Mouse (Mus musculus) fat pad, adult 2 months (tissue): Measurements from ENCODE around the gene Gm5426.
"Not testable (repeated sequence)": the region's sequence is repeated elsewhere in the genome, so short reads cannot be mapped to it uniquely, and the experiment has no call there.

Experiments used
- DNase-seq: peaks from one replicate; pipeline ENCODE4 v3.0.0-alpha.2; 2011; ENCODE audit warnings: low read depth, low spot score; ENCODE audit errors: extremely low read depth

Gm5426 gene

DNA sequence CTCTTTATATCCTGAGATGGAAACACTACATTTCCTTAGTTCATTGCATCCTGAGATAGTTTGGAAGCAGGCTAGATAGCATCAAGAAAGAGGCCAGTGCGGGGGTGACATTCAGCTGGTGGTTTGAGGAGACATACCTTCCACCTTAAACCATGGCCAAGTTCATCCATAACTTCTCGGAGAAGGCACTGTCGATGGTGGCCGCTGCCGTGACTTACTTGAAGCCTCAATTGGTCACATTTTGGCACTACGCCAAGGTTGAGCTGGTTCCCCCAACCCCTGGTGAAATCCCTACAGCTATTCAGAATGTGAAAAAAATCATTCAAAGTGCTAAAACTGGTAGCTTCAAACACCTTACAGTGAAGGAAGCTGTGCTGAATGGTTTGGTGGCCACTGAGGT is at the start of gene Gm5426:
TSS of gene Gm5426 (plus strand) at position 153 of the 400 bp plus-strand sequence.
- not testable (repeated sequence) for DNase-seq

GRCm38 (mm10) chr10:96089744-96090143 is 46.7 kb upstream of the Gm5426 start:
- DNase-seq, result no peak

GRCm38 (mm10) chr10:96090388-96090787 is 46.0 kb upstream of the Gm5426 start:
- DNase-seq, result no peak

DNA sequence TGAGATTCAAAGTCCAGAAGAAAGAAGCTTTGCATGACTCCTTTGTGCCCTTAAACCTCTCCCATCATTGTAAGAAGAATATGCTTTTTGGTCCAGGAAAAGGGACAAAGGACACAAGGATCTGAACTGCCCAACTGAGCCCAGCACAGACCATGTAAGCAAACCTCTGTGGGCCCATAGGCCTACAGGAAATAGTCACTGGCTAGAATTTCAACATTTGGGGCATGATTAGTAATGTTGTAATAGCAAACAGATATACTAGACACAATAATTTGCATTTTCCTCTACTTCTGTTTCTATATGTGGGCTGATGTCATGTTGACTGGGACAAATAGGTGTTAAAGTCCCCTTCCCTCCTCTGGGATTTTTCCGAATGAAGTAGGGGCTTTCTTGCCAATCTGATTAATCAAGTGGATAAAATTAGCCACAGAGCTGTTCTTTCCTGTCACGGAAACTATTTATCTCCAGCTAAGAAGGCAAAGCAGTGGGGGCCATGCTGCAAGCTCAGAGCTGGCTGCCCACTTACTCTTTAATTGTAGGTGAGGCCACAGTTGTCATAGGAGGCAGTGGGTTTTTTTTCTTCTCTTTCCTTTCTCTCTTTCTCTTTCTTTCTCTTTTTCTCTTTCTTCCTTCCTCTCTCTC is 42.4 kb upstream of the Gm5426 start:
- no peak for DNase-seq

- no peak for DNase-seq
Measured at GRCm38 (mm10) chr10:96094559-96094958, 41.8 kb upstream of the Gm5426 start.

- DNase-seq, result no peak
Measured at GRCm38 (mm10) chr10:96096730-96097129, 39.7 kb upstream of the Gm5426 start.

- DNase-seq, result no peak
Measured at GRCm38 (mm10) chr10:96101035-96101434, 35.4 kb upstream of the Gm5426 start.

- DNase-seq, result no peak
Measured at GRCm38 (mm10) chr10:96104158-96104557, 32.2 kb upstream of the Gm5426 start.

DNA sequence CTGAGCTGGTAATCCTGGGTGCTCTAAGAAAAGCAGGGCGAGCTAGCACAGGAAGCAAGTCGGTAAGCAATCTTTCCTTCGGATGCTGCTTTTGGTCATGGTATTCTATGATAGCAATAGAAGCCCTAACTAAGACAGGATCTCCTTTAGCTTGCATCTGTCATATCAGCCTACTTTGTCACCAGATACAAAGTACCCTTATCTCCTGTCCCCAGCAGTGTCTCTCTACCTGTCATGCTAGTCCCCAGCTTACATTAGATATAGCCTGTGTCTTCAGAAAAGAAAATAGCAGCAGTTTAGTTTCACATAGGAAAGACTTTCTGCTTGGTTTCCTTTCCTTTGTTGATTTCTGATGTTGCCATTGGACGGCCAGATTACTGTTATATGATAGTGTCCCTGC is 31.8 kb upstream of the Gm5426 start:
- no peak for DNase-seq

GRCm38 (mm10) chr10:96105124-96105523 is 31.3 kb upstream of the Gm5426 start:
- DNase-seq, result no peak

- DNase-seq, result no peak
Measured at GRCm38 (mm10) chr10:96106972-96107720, 29.3 kb upstream of the Gm5426 start.

GRCm38 (mm10) chr10:96107825-96108224 is 28.6 kb upstream of the Gm5426 start:
- no peak for DNase-seq

DNA sequence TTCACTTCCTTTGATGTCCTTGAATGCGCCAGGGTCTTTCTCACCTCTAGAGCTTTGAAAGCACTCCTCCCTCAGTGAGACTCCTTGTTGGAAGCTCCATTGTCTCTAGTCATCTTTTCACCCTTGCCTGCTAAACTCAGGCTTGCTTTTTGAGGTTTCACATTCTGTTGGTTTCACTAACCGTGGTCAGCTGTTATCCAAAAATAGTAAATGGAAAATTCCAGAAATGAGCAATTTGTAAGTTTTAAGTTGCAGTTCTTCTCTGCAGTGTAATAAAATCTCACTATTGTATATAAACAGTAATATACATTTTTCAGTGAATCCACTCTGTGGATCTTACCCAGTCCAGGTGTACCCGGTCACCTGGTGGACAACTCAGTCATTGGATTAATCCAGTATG is 21.1 kb upstream of the Gm5426 start:
- DNase-seq, result no peak

DNA sequence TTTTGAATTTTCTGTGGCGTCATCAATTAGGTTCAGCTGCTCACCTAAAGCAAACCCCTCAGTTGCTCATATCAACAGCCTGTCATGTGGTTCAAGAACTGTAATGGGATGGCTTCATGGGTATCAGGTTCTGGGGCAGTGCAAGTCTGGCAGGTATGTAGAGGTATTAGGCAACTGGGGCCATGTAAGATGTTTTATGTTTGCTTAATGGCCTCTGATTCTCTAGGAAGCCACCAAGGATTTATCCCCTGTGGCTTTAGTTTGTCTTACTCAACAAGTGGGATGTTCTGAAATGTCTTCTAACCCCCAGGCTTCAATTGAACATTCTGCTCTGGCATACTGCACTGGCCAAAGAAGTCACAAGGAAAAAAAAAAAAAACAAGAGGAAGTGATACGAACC is 15.6 kb upstream of the Gm5426 start:
- DNase-seq, result peak; percentile 94

DNA sequence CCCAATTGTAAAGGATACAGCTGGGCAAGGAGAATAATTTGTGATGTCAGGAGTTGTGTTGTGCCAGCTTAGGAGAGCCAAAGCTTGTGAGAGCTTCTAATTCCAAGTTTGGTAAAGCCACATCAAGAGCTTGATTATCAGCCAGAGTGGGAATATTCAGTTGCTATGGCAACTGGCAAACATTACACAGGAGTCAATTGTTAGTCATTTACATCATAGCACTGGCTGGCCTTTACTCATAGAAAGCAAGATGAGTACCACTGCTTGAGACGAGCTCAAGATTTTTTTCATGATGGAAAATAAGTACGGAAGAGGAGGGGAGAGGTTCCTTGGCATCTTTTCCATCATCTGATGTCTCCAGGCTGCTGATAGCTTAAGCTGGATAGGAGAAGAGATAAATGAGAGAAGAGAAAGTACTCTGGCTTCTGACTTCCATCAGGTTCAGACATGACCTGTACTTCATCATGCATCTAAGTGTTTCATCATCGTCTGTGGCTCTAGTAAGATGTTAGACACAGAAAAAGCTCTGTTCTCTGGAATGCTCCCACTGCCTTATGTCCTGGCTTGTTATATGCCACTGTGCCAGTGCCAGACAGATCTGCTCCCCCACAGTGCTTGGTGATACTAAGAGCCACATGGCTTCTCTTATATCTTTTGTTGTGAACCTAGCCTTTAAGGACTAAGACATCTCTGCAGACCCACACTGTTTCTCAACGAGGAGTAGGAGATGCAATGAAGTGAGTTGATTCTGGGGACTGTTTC is 15.0 kb upstream of the Gm5426 start:
- DNase-seq, result peak; percentile 92

GRCm38 (mm10) chr10:96123885-96124284 is 12.5 kb upstream of the Gm5426 start:
- DNase-seq, result no peak

DNA sequence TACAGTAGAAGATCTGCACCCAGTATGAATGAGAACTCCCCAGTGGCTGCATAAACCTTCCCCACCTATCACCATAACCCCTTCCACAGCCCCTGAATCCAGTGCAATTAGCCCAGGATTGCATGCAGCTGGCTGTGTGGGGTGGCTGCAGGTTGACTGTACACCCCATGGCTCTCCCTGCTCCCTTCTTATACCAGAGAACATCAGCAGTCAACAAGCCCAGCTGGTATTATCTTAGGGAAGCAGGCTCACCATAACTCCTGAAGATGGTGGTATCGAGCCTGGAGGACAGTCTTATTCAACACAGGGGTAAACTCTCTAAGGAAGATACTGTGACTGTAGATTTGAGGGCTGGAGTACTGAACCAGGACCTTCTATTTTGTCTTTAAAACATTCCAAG is 12.1 kb upstream of the Gm5426 start:
- DNase-seq, result no peak

DNA sequence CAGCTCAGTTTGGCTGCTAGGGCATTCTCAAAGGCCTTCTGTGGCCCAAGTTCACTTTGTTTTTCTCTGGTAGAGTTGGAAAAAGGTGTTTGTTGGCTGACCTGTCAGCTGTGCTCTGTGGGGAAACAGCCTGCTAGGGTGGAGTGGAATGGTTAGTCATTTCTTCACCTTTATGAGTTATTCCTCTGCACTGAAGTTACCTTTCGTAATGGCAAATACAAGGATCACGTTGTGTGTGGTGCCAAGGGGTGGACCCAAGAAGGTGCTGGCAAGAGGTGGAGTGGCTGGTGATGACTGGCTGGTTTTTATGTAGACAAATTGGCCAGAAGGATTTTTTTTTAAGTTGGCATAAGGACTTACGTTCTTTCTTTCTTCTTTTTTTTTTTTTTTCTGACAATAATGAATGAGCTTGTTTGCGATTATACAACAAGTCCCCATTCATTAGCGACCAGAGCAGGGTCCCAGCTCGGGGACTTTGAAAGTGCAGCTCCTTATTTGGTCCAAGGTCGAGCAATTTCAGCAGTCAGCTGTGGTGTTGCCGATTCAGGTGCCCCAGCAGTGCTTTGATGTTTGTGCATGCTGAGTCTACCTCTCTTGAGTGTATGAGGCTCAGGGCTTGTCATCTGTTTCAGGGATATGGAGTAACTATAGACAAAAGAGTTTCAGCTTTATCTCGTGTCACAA is 10.5 kb upstream of the Gm5426 start:
- peak; percentile 96 for DNase-seq

DNA sequence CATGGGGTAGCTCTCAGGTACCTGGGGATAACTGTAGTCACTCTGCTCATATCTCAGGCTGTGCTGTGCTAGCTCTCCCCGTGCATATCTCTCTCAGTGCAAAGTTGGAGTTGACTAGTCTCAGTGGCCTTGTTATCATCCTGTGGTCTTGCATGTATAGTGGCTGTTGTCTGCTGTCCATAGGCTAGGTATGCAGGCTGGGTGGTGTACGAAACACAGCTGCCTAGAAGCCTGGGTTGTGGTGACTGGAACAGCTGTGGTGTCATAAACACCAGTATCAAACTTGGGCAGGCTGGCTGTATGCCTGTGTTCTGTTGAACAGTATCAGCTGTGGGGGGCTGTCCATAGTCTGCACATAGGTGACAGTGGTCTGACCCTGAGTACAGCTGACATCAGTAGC is 7.2 kb upstream of the Gm5426 start:
- no peak for DNase-seq

DNA sequence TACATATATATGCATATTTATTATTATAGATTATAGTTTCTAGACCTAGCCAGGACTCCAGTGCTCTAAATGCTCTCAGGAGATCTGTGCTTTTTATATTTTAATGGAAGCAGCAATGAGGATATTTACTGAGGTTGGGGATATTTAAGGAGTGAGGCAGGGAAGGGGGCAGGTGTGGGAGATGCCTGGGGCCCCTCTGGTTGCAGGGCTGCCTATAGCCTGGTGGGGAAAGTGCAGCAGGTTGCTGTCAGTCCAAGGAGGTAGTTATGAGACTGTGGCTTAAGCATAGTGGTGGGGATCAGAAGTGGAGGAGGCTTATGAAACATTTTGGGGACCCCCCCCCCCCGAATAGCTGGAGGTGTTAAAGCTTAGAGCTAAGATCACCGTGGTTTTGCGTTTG is 6.0 kb upstream of the Gm5426 start:
- DNase-seq, result no peak

GRCm38 (mm10) chr10:96131112-96131511 is 5.3 kb upstream of the Gm5426 start:
- DNase-seq, result no peak
